Mouse (Mus musculus): ENCODE measurements around the gene Kntc1. TPM values are rescaled to one million over a fixed set of nuclear protein-coding genes. Genes with fewer than 3 reads are reported as not detected.

Gene Kntc1
- polyA plus RNA-seq (2015; fragmentation: Nextera tagmentation; extraction: Ambion mirVana), result 0.92 and 2.9 TPM in 2 replicates

DNA sequence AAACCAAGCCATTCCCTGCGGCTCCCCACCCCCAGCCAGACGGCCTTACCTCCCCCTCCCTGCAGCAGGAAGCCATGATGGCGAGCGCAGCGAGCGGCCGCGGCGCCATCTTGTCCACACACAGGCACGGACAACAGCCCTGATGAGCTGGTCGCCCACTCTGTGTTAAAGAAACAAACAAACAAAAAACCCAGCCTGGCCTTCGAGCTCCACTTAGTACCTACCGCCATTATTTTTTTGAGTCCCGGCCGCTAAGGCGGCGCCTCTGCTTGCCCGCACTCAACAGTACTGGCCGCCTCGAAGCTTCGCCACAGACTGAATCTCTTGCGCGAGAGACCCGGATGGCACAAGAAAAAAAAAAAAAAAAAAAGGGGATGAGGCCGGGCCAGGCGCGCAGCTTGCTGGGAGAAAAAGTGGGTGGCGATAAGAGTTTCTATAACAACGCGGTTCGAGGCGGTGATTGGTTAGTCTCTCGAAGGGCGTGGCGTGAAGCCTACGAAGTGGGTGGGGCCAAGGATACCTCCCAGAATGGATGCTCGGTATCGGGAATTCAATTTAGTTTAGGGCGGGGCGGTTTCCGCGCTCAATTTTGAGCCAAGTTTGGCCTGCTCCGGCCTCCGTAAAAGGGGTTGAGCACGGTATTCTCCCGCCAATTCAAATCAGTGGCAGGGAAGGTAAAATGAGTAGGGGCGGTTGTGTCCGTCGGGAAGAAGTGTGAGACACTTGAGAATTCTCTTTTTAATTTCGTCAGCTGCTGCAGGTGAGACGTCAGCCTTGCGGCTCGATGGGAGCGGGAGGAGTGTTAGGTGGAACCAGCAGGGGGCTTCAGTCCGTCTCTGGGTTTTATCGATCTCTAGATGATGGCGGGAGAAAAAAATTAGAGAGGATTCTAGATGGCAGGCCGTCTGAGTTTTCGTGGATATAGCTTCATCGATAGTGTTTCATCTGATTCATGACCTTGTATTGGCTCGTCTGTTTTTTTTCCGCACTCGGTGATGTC, at the start of gene Kntc1, which contains the start of gene Rsrc2:
Kntc1 (plus strand) TSS at position 652 of the 1,000 bp plus-strand sequence.
Rsrc2 (minus strand) TSS at position 350 of the 1,000 bp plus-strand sequence.
- DNase-seq (ENCODE audit: low spot score) (peak; percentile 100), ATAC-seq (peak; percentile 98)
- Histone ChIP-seq H3K4me3 (ENCODE audit: low read depth, low read length) (peak within 1 kb of the TSS; percentile 61), H3K27me3 (replicated peaks; ENCODE audit: insufficient read depth, low read length) (no peaks in the 10 kb centered on the region), H3K9ac (replicated peaks; ENCODE audit: low read depth) (peak within 1 kb of the TSS; percentile 81), H3K4me2 (replicated peaks; ENCODE audit: low read depth, low read length) (peak within 1 kb of the TSS; percentile 72), H3K4me1 (ENCODE audit: insufficient read depth, low read depth, low read length) (peaks cover 14% of the 10 kb centered on the region), H3K36me3 (ENCODE audit: insufficient read depth, low read length) (peaks cover 4% of the 10 kb centered on the region; the same call in 1 of the 2 replicates), H3K27ac (ENCODE audit: low read length) (peak within 1 kb of the TSS; percentile 98), H3K9me3 (ENCODE audit: low read length) (no peaks in the 10 kb centered on the region)
- peak; percentile 86 for TF ChIP-seq EP300 (IDR thresholded peaks at IDR 0.05)
- TF ChIP-seq CTCF (IDR thresholded peaks at IDR 0.05), result peak; percentile 37
- WGBS, result under 1% methylated on average over 63 of the region's 63 CpGs

DNA sequence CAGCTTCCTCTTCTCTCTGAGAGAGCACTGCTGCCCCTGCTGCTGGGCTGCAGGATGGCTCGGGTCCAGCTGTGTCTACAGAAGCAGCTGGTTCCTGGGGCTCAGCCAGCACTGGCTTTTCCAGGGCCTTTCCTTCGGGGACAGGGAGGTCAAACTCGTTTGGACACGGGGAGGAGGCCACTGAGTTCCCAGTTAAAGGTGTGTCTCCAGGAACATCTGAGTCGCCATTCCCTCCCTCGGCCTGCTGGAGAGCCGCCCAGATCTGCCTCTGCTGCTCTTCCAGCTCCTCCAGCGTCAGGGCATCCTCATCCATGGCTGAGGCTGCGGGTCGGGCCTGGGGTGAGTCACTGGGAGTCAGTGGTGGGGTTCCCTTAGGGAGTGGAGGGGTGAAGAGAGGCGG, 48.9 kb upstream of the Kntc1 start:
- H3K9me3 ChIP-seq (ENCODE audit: low read length), result no peaks in the 10 kb centered on the region
- no peak overlapping the region for H3K4me2 ChIP-seq (replicated peaks; ENCODE audit: low read depth, low read length)
- no peaks in the 10 kb centered on the region for H3K27me3 ChIP-seq (replicated peaks; ENCODE audit: insufficient read depth, low read length)
- no peak overlapping the region for H3K9ac ChIP-seq (replicated peaks; ENCODE audit: low read depth)
- 46% methylated on average over 11 of the region's 11 CpGs for WGBS
- H3K36me3 ChIP-seq (ENCODE audit: insufficient read depth, low read length), result peaks cover 26% of the 10 kb centered on the region
- H3K4me1 ChIP-seq (ENCODE audit: insufficient read depth, low read depth, low read length), result no peaks in the 10 kb centered on the region
- TF ChIP-seq EP300 (IDR thresholded peaks at IDR 0.05) (no peak), CTCF (IDR thresholded peaks at IDR 0.05) (peak; percentile 39)
- DNase-seq (ENCODE audit: low spot score) (peak; percentile 64), ATAC-seq (peak; percentile 47)
- no peak overlapping the region for H3K4me3 ChIP-seq (ENCODE audit: low read depth, low read length)
- H3K27ac ChIP-seq (ENCODE audit: low read length), result no peak overlapping the region

DNA sequence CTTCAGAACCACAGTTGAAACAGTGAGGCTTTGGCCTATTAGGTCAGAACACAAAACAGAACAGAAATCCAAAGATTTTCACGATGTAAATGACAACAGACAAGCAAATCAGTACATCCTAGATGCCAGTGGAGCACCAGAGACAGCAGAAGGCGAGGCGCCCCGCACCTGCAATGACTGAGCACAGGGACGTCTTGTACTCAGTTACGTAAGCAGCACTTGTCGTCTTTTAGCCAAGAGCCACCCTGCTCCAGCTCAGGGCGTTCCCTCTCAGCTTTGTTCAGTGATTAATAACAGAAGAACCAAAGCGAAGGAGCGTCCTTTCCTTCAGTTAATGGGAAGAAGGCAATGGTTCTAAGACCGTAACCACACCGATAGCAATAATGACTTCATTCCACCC, 40.9 kb upstream of the Kntc1 start:
- H3K27me3 ChIP-seq (replicated peaks; ENCODE audit: insufficient read depth, low read length), result no peaks in the 10 kb centered on the region
- no peak overlapping the region for H3K9ac ChIP-seq (replicated peaks; ENCODE audit: low read depth)
- WGBS, result 81% methylated on average over 12 of the region's 12 CpGs
- no peak overlapping the region for H3K4me3 ChIP-seq (ENCODE audit: low read depth, low read length)
- no peak overlapping the region for H3K4me2 ChIP-seq (replicated peaks; ENCODE audit: low read depth, low read length)
- peak; percentile 67 for DNase-seq (ENCODE audit: low spot score)
- H3K36me3 ChIP-seq (ENCODE audit: insufficient read depth, low read length), result peaks cover 49% of the 10 kb centered on the region
- ATAC-seq, result peak; percentile 44; the same call in 1 of the 2 replicates
- no peaks in the 10 kb centered on the region for H3K4me1 ChIP-seq (ENCODE audit: insufficient read depth, low read depth, low read length)
- no peaks in the 10 kb centered on the region for H3K9me3 ChIP-seq (ENCODE audit: low read length)
- no peak for TF ChIP-seq CTCF (IDR thresholded peaks at IDR 0.05)
- TF ChIP-seq EP300 (IDR thresholded peaks at IDR 0.05), result no peak
- no peak overlapping the region for H3K27ac ChIP-seq (ENCODE audit: low read length)

DNA sequence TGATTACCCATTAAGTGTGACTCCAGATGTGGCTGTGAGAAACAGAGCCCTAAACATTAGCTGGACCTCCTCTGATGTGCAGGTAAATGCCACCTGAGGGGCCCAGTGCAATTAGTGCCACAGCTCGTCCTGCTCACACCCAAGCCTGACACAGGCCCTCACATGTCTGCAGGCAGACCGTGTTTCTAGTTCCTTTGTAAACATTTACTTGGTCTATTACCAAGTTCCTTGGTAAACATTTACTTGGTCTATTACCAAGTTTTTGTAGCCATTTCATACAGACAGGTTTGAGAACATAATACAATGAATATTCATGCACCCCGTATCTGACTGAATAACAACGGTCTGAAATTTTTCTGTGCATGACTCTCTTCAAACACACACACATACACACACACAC, 39.9 kb upstream of the Kntc1 start:
- H3K9me3 ChIP-seq (ENCODE audit: low read length), result no peaks in the 10 kb centered on the region
- peak; percentile 41 for DNase-seq (ENCODE audit: low spot score)
- no peaks in the 10 kb centered on the region for H3K4me1 ChIP-seq (ENCODE audit: insufficient read depth, low read depth, low read length)
- H3K27ac ChIP-seq (ENCODE audit: low read length), result no peak overlapping the region
- no peak overlapping the region for H3K4me3 ChIP-seq (ENCODE audit: low read depth, low read length)
- WGBS, result 49% methylated on average over 4 of the region's 4 CpGs
- TF ChIP-seq CTCF (IDR thresholded peaks at IDR 0.05) (no peak), EP300 (IDR thresholded peaks at IDR 0.05) (no peak)
- no peak overlapping the region for H3K9ac ChIP-seq (replicated peaks; ENCODE audit: low read depth)
- no peaks in the 10 kb centered on the region for H3K27me3 ChIP-seq (replicated peaks; ENCODE audit: insufficient read depth, low read length)
- no peak overlapping the region for H3K4me2 ChIP-seq (replicated peaks; ENCODE audit: low read depth, low read length)
- peaks cover 42% of the 10 kb centered on the region for H3K36me3 ChIP-seq (ENCODE audit: insufficient read depth, low read length)
- ATAC-seq, result peak; percentile 19; the same call in 1 of the 2 replicates

DNA sequence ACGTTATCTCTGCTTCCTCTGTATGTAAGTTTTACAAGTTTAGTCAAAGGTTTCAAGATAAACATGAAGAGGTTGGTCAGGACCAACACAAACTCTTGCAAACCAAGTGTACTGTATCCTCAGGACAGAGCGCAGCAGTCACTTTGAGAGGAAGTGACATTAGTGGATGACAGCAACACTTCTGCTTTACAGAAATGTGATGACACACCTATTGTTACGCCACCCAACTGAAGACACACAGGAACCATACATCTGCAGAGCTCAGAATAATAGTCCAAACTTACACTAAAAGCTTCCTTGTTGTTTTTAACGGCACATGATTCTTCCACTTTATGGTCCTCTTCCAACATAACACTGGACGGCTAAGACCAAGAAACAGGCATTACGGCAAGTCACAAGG, 35.7 kb upstream of the Kntc1 start:
- no peak for TF ChIP-seq EP300 (IDR thresholded peaks at IDR 0.05)
- no peak for TF ChIP-seq CTCF (IDR thresholded peaks at IDR 0.05)

DNA sequence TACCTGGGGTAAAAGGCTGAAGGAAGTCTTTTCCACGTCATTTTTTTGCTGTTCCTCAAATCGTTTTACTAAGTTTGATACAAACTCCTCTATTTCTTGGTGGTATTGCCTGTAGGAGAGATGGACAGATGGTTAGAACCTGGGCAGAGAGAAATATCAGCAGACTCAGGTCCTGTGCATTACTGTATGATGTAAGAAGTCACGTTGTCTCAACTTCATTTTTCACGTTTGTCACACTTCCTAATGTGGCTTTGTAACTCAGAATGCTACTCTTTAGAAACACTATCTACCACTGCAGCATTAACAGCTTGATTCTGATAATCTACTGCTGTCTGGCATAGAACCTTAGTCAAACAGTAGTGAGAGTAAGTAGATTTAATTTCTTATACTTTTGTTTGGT, 34.9 kb upstream of the Kntc1 start:
- Histone ChIP-seq H3K4me3 (ENCODE audit: low read depth, low read length) (no peak overlapping the region), H3K9me3 (ENCODE audit: low read length) (no peaks in the 10 kb centered on the region), H3K4me1 (ENCODE audit: insufficient read depth, low read depth, low read length) (peaks cover 6% of the 10 kb centered on the region; the same call in 1 of the 2 replicates), H3K36me3 (ENCODE audit: insufficient read depth, low read length) (peaks cover 14% of the 10 kb centered on the region), H3K9ac (replicated peaks; ENCODE audit: low read depth) (no peak overlapping the region), H3K4me2 (replicated peaks; ENCODE audit: low read depth, low read length) (no peak overlapping the region), H3K27me3 (replicated peaks; ENCODE audit: insufficient read depth, low read length) (no peaks in the 10 kb centered on the region), H3K27ac (ENCODE audit: low read length) (no peak overlapping the region)
- ATAC-seq, result no peak
- DNase-seq (ENCODE audit: low spot score), result no peak
- no peak for TF ChIP-seq EP300 (IDR thresholded peaks at IDR 0.05)
- no peak for TF ChIP-seq CTCF (IDR thresholded peaks at IDR 0.05)
- 71% methylated on average over 4 of the region's 4 CpGs for WGBS

More for the DNA sequence above, 35.7 kb upstream of the Kntc1 start:
- H3K9me3 ChIP-seq (ENCODE audit: low read length), result no peaks in the 10 kb centered on the region
- H3K4me3 ChIP-seq (ENCODE audit: low read depth, low read length), result no peak overlapping the region
- peaks cover 6% of the 10 kb centered on the region; the same call in 1 of the 2 replicates for H3K4me1 ChIP-seq (ENCODE audit: insufficient read depth, low read depth, low read length)
- no peaks in the 10 kb centered on the region for H3K27me3 ChIP-seq (replicated peaks; ENCODE audit: insufficient read depth, low read length)
- no peak overlapping the region for H3K4me2 ChIP-seq (replicated peaks; ENCODE audit: low read depth, low read length)
- no peak overlapping the region for H3K9ac ChIP-seq (replicated peaks; ENCODE audit: low read depth)
- peaks cover 14% of the 10 kb centered on the region for H3K36me3 ChIP-seq (ENCODE audit: insufficient read depth, low read length)
- ATAC-seq (no peak), DNase-seq (ENCODE audit: low spot score) (peak; percentile 24)
- H3K27ac ChIP-seq (ENCODE audit: low read length), result no peak overlapping the region
- WGBS, result 90% methylated on average over 6 of the region's 6 CpGs

Data from lung, postnatal 0 days (tissue).